In genomic region chr7:115453042-115453712, GRCm38 (mm10) we compare ENCODE assay signal across 9 mouse cellular contexts.
DNase-seq lines count a peak whose midpoint lies in the region; ATAC-seq and TF ChIP-seq lines count a peak whose summit lies in the region.
"Had no signal": no experiment of that assay in that cellular context is flagged by ENCODE, and none has a peak within 500 bp of the region (broad histone marks: within the 10 kb centered on the region; RNA-seq: fewer than 3 reads in every experiment).

No protein-coding gene starts in this region.

- peak; percentile 89 for DNase-seq in heart, adult 11 months
- no peak for DNase-seq in heart, postnatal 25 days (ENCODE audit: low spot score)
- DNase-seq in ES-E14 (ENCODE audit: low read depth, low spot score) = peak; percentile 64
- DNase-seq in embryo, embryonic 10 days (ENCODE audit: low spot score) = peak; percentile 84
- peak; percentile 62 to 66 for DNase-seq in gastrocnemius, postnatal 36 days
- DNase-seq in lung, postnatal 0 days (ENCODE audit: low spot score) = peak; percentile 24

- in situ Hi-C loops in ES-E14 (cut with MboI; ENCODE audit: low sequenced_read_pairs in 2 of 2, unreplicated experiment in 2 of 2) = no loop called here

- 0 out of 2 replicates have a peak overlapping the region, but pooled peaks have one; percentile 5 for H3K4me2 ChIP-seq in intestine, embryonic 16.5 days (ENCODE audit: low read depth, low read length)
- H3K4me2 ChIP-seq in lung, postnatal 0 days (replicated peaks; ENCODE audit: low read depth, low read length) = peak overlapping the region; percentile 46
- peak overlapping the region; percentile 6; the same call in 1 of the 2 replicates for H3K4me2 ChIP-seq in stomach, embryonic 16.5 days (ENCODE audit: low read depth, low read length)

- 38% methylated on average over 19 of the region's 21 CpGs for WGBS in intestine, embryonic 16.5 days
- WGBS in lung, postnatal 0 days = 30% methylated on average over 21 of the region's 21 CpGs
- WGBS in stomach, embryonic 16.5 days = 32% methylated on average over 21 of the region's 21 CpGs

- H3K27me3 ChIP-seq in intestine, embryonic 16.5 days (replicated peaks; ENCODE audit: control insufficient read depth, insufficient read depth, low read length) = no peaks in the 10 kb centered on the region
- no peaks in the 10 kb centered on the region for H3K27me3 ChIP-seq in lung, postnatal 0 days (replicated peaks; ENCODE audit: insufficient read depth, low read length)
- no peaks in the 10 kb centered on the region for H3K27me3 ChIP-seq in stomach, embryonic 16.5 days (ENCODE audit: control insufficient read depth, insufficient read depth, low read length)

- no peaks in the 10 kb centered on the region for H3K4me1 ChIP-seq in ES-E14 (ENCODE audit: control insufficient read depth in 2 of 2, insufficient read depth in 2 of 2, low read length in 2 of 2, poor library complexity in 1 of 2)
- H3K4me1 ChIP-seq in intestine, embryonic 16.5 days (ENCODE audit: control insufficient read depth, insufficient read depth, low read length) = peaks cover 4% of the 10 kb centered on the region; the same call in 1 of the 2 replicates
- no peaks in the 10 kb centered on the region for H3K4me1 ChIP-seq in lung, postnatal 0 days (ENCODE audit: insufficient read depth, low read depth, low read length)
- peaks cover 13% of the 10 kb centered on the region for H3K4me1 ChIP-seq in stomach, embryonic 16.5 days (ENCODE audit: control insufficient read depth, insufficient read depth, low read length)
- H3K4me1 ChIP-seq: megakaryocyte, embryonic 14.5 days had no signal

- peak overlapping the region; percentile 51 to 63 for H3K4me3 ChIP-seq in ES-E14 (ENCODE audit: insufficient read depth in 1 of 2, low read depth in 1 of 2, low read length in 2 of 2, poor library complexity in 1 of 2, severe bottlenecking in 1 of 2)
- H3K4me3 ChIP-seq in intestine, embryonic 16.5 days (ENCODE audit: low read length) = no peak overlapping the region
- H3K4me3 ChIP-seq in lung, postnatal 0 days (ENCODE audit: low read depth, low read length) = no peak overlapping the region
- H3K4me3 ChIP-seq in stomach, embryonic 16.5 days (replicated peaks; ENCODE audit: low read length) = no peak overlapping the region
- H3K4me3 ChIP-seq: megakaryocyte, embryonic 14.5 days had no signal

- ATAC-seq in intestine, embryonic 16.5 days = 0 out of 2 replicates have a peak, but pooled peaks have one; percentile 21
- peak; percentile 67 for ATAC-seq in lung, postnatal 0 days
- ATAC-seq in stomach, embryonic 16.5 days (ENCODE audit: insufficient read depth, low FRiP score) = no peak

- no peak overlapping the region for H3K27ac ChIP-seq in ES-E14 (ENCODE audit: insufficient read depth, low read depth, low read length, poor library complexity, severe bottlenecking)
- H3K27ac ChIP-seq in intestine, embryonic 16.5 days (ENCODE audit: low read length) = no peak overlapping the region
- no peak overlapping the region for H3K27ac ChIP-seq in lung, postnatal 0 days (ENCODE audit: low read length)
- H3K27ac ChIP-seq in stomach, embryonic 16.5 days (ENCODE audit: low read length) = no peak overlapping the region

- no peak for TF ChIP-seq EP300 in lung, postnatal 0 days (IDR thresholded peaks at IDR 0.05)

- peak; percentile 77 for TF ChIP-seq CTCF in lung, postnatal 0 days (IDR thresholded peaks at IDR 0.05)

- H3K9me3 ChIP-seq in ES-E14 (ENCODE audit: control insufficient read depth, insufficient read depth, low read depth, low read length) = no peaks in the 10 kb centered on the region
- H3K9me3 ChIP-seq in intestine, embryonic 16.5 days (ENCODE audit: control insufficient read depth, low read length) = no peaks in the 10 kb centered on the region
- no peaks in the 10 kb centered on the region for H3K9me3 ChIP-seq in lung, postnatal 0 days (ENCODE audit: low read length)
- H3K9me3 ChIP-seq in stomach, embryonic 16.5 days (replicated peaks; ENCODE audit: control insufficient read depth, low read length) = no peaks in the 10 kb centered on the region

- no peaks in the 10 kb centered on the region for H3K36me3 ChIP-seq in ES-E14 (ENCODE audit: control insufficient read depth, insufficient read depth, low read length, poor library complexity, severe bottlenecking)
- no peaks in the 10 kb centered on the region for H3K36me3 ChIP-seq in intestine, embryonic 16.5 days (ENCODE audit: control insufficient read depth, insufficient read depth, low read length)
- H3K36me3 ChIP-seq in lung, postnatal 0 days (ENCODE audit: insufficient read depth, low read length) = no peaks in the 10 kb centered on the region
- H3K36me3 ChIP-seq in stomach, embryonic 16.5 days (ENCODE audit: control insufficient read depth, insufficient read depth, low read length) = no peaks in the 10 kb centered on the region

- intact Hi-C loops in heart, postnatal 25 days (cut with DNase I) = no loop called here
- intact Hi-C loops in gastrocnemius, postnatal 36 days (cut with DNase I) = no loop called here

- peak overlapping the region; percentile 70 for H3K9ac ChIP-seq in ES-E14 (ENCODE audit: insufficient read depth, low read depth, low read length, poor library complexity, severe bottlenecking)
- no peak overlapping the region for H3K9ac ChIP-seq in intestine, embryonic 16.5 days (ENCODE audit: low read depth, low read length)
- H3K9ac ChIP-seq in lung, postnatal 0 days (replicated peaks; ENCODE audit: low read depth) = no peak overlapping the region
- peak overlapping the region; percentile 31; the same call in 1 of the 2 replicates for H3K9ac ChIP-seq in stomach, embryonic 16.5 days (ENCODE audit: low read length)

TF ChIP-seq in ES-E14, 5 proteins besides CTCF, POLR2A, EP300 and RAD21:
- TF ChIP-seq MAFK (IDR thresholded peaks at IDR 0.05; ENCODE audit: insufficient read depth, low read depth, low read length) = no peak
- no peak for TF ChIP-seq CHD2 (IDR thresholded peaks at IDR 0.05; ENCODE audit: low read depth, low read length)
- TF ChIP-seq ZC3H11A (IDR thresholded peaks at IDR 0.05; ENCODE audit: borderline replicate concordance, low read depth, low read length) = 0 out of 2 replicates have a peak, but pooled peaks have one; percentile 10
- TF ChIP-seq HCFC1 (IDR thresholded peaks at IDR 0.05; ENCODE audit: borderline replicate concordance, insufficient read depth, low read length) = no peak
- TF ChIP-seq ZNF384 (IDR thresholded peaks at IDR 0.05; ENCODE audit: low read depth, low read length) = no peak

Comparison
In these comparisons a context has a peak if more than half of its experiments do, and no peak if none do; other contexts are left out.
1. H3K4me3 ChIP-seq: peak in ES-E14 (2 of 2); none in intestine, embryonic 16.5 days (single experiment), lung, postnatal 0 days (single experiment) and stomach, embryonic 16.5 days (single experiment).
2. H3K9ac ChIP-seq: peak in ES-E14 (single experiment) and stomach, embryonic 16.5 days (single experiment); none in intestine, embryonic 16.5 days (single experiment) and lung, postnatal 0 days (single experiment).
3. Peak in every context shown above with its lines, with median percentiles within 50 percentile points of each other: H3K4me2 ChIP-seq.